Mouse (Mus musculus) adrenal gland (tissue): ENCODE results near the gene Vgll4.

ENCODE experiments used
- intact Hi-C: fragments of 180-260 bp; cut with DNase I; formaldehyde crosslinking; loops from one replicate; pipeline ENCODE4 v1.15.1; 2025

Vgll4 gene

DNA sequence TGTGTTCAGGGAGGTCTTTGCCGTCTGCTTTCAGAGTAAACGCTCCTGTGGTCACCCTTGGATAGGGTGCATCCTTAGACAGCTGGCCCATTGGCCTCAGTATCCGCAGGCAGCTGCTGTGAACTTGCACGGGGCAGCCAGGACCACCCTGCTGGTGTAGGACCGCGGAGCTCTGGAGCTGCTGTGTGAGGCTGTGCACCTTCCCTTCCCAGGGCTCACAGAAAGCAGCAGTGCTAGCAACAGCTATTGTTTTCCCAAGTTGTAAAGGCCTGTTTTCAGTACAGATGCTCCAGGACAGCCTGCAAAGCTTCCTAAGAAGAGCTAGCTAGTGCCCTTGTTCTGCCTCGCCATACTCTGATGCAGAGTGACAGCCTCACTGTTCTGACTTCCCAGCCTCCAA is 118.1 kb downstream of the Vgll4 start:
- intact Hi-C loops = no loop called here

DNA sequence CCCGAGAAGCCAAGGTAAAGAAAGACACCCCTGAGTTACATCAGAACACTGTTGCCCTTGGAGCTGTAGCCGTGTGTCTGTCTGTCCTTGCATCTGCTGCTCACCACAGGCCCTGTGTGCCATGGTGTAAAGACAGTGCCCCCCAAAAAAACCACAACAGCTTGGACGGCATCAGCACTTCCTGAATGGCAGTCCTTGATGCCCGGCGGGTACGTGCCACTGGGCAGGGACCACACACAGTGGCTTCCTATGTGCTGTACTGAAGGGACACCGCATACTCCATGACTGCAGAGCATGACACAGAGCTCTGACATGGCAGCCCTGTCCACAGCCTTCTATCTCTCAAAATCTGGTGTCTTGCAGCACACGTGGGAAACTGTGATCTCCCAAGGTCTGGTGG is 120.0 kb downstream of the Vgll4 start:
- intact Hi-C loops = no loop called here

DNA sequence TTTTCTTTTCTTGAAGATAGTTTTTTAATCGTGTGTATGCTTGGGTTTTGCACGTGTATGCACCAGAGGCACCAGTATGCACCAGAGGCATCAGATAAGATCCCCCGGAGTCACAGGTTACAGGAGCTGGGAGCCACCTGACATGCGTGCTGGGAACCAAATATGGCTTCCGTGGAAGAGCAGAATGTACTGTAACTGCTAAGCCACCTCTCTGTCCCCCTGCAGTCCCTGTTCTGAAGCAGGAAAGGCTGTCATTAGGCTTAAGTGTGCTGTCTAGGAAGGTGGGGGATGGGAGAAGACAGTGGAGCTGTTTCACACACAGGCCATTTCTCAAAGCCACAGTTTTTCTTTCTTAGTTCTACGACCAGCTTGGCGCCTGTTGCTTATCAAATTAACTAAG is 121.0 kb downstream of the Vgll4 start:
- intact Hi-C loops = no loop called here

DNA sequence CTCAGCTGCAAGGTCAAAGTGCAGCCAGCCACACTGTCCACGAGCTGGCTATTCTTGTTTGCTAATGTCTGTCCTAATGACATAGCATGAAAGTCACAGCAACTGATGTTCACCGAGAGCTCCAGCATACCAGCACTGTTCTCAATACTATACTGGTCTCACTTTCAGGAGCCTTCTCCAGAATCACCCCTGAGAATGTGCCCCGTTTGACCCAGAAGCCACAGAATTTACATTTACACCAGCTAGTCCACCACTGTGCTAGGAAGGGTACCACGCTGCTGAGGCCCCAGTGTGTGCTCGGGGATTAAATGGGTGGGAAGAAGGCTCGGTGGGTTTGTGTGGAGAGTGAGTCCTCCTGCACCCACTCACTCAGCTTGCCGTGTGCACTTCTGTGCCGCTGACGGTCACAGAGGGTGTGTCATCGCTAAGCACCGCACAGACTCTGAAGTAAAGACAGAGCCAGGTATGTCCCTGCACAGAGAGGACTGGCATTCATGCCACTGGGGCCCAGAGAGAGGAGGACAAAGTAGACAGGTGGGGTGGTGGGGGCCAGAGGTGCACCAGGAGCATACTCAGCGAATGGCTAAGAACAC is 122.1 kb downstream of the Vgll4 start:
- intact Hi-C loops = no loop called here

DNA sequence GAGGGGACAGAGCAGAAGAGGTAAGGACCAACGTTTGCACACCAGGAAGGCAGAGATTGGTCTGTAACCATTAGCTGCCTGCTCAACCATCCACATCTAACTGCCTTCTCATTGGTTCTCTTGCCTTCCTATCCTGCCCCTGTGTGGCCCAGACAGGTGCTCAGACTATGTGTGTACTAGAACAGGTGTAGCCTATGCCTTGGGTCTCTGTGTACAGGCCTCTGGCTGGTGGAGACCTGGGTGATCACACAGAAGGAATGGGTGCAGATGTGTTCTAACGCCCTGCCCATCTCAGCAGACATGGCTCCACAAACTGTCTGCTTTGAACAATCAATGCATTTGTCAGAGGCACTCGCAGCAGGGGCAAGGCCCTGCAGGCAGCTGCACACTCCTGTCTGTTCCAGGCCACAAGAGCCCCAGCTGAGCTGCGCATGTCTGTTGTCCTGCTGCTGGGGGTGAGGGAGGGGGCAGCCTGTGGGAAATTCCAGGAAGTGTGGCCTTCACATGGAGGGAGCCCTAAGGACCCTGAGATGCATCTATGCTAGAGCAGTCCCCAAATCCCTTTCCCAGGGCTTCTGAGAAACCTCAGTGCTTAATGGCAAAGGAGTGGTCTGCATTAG is 123.5 kb downstream of the Vgll4 start:
- intact Hi-C loops = no loop called here

DNA sequence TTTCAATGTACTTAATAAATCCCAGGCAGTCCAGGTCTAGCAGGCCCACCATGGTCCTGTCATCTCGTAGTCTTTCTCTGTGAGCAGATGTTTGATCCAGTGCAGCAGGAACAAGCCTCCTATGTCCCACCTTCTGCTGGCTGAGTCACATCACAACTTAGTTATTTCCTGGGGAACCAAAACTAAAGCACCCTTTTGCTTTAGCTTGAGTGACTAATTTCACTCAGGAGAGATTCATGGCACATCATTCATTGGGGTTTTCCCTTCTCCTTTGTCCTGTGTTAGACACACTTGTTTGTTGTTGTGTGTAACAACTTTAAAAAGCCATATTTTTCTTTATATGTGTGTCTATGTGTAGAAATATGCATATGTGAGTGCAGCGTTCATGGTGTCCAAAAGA is 126.9 kb downstream of the Vgll4 start:
- intact Hi-C loops = no loop called here

DNA sequence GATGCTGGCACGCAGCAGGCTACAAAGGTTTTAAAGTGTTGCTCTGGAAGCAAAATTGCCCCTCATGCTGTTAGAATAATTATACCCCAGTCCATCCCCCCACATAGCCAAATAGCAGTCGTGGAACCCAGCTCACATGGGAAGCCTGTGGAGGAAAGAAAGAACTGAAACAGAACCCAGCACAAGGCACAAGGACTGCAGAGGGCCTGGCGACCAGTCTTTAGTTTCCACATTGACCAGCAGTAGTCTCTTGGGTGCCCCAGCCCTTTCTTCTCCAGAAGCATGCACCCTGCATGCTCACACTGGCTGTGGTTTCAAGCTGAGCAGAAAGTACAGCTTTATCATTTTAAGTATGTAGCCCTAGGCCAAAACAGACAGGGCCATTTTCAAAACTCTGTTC is 127.7 kb downstream of the Vgll4 start:
- intact Hi-C loops = no loop called here

DNA sequence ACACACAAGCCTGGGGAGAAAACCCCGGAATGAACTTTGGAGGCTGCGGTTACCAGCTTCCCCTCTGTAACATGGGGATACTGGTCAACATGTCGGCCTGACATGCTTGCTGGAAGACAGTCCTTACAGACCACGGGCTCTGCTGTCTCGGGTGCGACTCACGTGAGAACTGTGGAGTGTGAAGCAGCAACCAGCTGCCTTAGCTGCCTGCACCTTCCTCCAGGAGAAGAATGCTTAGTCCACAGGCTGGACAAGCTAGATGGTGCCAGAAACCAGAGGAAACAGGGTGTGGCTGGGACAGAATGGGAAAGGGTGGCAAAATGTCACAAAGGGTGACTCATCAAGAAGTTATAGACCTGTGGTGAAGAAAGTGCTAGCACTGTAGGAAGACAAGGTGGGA is 129.8 kb downstream of the Vgll4 start:
- intact Hi-C loops = no loop called here

DNA sequence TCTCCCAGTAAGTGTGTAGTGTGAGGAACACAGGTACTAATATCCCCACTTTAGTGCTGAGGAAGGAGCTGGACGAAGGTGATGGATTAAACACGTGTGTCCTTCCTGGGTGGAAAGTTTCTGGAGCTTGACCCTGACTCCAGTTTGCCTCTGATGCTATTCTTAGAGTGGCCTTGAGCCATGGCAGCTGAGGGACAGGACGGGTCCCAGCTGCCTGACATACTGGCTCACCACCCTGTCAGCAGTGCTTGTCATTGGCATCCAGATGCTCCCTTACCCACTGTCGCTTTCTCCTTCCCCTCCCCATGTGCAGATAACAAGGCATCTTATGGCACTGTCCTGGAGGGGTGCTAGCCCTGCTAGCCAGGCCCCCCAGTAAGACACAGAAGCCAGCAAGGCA is 130.9 kb downstream of the Vgll4 start:
- intact Hi-C loops = no loop called here

DNA sequence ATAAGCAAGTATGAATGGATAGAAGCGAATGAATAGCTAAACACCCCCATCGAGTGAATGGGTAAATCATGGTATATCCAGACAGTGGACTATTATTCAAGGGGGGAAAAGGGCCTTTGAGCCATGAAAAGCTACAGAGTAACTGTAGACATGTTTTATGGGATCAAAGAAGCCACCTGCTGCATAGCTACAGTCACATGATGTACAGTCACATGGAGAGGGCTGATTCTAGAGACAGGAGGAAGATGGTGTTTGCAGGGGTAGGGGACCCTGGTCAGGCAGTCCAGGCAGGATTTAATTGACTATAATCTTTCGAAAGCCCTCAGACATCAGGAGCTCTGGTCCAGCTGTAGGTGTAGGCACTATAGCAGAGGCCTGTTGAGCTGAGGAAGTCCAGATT is 133.4 kb downstream of the Vgll4 start:
- intact Hi-C loops = no loop called here

DNA sequence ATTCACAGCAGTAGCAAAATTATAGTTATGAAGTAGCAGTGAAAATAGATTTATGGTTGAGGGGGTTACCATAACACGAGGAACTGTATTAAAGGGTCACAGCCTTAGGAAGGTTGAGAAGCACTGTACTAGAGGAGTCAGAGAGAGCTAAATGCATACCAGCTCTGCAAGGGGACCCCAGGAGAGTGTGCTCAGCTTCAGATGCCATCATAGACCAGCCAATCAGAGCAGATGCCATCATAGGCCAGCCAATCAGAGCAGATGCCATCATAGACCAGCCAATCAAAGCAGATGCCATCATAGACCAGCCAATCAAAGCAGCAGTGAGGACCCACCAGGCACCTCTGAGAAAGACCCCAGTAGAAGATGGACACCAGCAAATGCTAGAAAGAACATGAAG is 134.0 kb downstream of the Vgll4 start:
- intact Hi-C loops = no loop called here

DNA sequence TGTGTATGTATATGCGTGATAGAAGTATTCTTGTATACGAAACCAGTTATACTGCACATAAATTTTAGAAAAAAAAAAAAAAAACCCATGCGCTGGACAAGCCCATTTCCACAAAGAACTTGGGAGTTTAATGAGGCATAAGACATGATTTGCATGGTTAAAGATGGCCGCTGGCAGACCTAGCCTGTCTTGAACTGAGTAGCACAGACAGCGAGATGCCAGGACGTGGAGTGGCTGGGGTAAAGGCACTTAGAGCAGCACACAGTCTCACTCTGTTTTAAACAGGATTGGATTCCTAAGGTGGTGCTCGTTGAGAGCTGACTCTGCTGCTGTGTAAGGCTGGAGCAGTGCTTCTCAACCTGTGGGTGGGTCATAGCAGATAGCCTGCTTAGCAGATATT is 134.4 kb downstream of the Vgll4 start:
- intact Hi-C loops = no loop called here

DNA sequence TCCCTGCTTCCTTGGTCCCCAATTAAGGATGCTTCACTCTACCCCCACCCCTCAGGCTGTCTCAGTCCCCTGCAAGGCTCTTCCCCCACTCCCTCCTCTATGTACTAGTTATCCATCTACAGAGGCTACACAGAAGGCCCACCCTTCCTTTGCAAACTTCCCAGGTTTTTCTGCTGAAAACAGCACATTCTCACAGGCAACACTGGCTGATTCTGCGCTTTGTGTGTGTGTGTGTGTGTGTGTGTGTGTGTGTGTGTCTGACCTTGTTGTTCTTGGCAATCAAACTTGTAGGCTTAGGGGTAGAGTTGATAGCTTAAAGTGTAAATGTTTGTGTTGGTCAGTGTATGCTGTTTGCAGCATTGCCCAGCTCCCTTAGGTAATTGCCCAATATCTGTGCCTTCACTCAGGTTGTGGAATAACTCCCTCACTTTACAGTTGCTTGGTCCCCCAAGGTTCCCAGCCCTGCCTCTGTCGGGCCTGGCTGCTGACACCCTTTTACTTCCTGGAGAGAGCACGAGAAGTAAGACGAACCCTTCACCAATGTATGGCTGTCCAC is 135.9 kb downstream of the Vgll4 start:
- intact Hi-C loops = no loop called here

DNA sequence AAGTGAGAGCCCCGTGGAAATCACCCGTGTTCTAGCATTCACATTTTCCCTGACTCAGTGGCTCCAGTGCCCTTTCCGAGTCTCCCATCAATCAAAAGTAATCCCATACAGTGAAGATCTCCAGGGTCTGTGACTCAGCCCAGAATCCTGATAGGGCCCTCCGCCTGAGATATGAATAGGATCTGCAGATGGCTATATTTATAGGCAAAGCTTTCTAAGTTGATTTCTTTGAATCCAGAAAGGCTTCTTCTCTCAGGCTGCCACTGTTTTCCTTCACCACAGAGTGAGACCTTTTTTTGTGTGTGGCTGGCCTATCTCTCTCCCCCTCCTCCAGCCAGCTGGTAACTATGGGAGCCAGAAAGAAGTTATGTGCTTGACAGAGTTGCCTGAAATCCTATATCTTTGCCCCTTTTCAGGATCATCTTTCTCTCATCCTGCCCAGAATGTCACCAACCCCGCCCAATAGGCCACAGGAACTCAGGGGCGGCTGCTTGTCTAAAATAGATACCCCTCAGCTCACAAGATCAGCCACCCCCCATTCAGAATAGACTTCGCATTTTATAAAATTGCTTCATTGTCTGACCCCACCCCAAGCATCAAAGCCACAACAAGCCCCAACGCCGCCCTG is 136.6 kb downstream of the Vgll4 start:
- intact Hi-C loops = no loop called here

DNA sequence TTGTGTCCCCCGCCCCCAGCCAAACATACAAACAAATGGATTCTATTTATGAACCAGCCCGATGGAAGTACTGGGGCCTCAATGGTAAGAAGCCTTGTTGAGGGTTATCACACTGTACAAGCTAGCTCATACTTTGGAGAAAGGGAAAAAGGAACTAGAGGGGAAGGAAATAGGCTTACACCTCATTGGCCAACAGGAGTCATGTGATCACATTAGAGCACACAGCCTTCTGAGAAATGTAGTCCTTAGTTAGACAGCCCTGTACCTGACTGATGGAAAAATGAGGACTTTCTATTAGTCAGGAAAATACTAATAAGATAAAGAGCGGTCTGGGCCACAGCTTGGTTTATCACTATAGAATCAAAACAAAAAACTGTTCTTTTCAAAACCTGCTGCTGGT is 138.0 kb downstream of the Vgll4 start:
- intact Hi-C loops = no loop called here

DNA sequence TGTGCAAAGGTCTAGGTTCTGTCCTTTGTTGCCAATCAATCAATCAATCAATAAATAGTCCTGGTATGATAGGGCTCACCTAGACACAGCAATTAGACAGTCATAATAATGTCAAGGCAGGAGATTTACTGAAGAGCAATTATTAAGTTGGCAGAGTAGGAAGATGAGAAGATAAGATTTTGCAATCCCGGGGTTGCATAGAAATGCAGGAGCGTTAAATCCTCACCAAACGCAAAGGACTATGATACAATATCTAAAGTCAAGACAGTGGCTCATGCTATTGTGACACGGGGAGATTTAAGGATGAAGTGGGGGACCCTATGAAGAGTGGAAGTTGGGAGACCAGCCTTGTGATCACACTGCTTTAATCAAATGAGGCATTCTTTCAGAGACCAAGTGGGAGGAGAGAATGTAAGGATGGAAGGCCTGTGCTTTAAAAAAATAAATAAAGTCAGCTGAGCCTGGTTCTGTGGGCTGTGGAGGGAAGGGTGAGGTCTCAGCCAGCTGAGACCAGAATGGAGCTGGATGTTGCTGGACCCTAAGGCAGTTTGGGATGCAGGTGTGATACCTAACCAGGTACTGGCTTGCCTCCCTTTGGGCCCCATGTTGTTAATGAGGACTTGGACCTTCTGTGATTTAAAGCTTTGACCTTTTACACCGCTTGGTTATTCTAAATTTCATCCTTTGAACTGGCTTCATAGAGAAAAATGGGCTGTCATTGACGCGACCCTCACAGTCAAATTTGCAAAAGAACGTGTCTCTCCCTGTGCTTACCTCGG is 139.9 kb downstream of the Vgll4 start:
- intact Hi-C loops = no loop called here

DNA sequence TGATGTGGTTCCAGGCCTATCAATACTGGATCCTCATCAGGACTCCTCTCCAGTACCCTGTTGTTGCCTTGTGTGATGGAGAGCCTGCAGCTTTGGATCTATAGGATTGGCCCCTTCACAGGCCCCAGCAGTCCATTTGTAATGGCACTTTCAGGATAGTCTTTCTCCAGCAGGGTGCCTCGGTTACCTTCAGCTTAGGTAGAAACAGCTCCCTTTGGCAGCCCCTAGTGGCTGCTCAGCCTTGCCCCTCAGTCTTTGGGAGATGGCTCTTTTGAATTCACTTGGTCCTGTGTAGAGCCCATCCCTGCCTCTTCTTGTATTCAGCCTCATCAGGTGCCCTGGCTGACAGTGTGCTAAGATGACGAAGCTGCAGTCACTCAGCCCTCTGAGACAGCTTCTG is 142.9 kb downstream of the Vgll4 start:
- intact Hi-C loops = no loop called here

DNA sequence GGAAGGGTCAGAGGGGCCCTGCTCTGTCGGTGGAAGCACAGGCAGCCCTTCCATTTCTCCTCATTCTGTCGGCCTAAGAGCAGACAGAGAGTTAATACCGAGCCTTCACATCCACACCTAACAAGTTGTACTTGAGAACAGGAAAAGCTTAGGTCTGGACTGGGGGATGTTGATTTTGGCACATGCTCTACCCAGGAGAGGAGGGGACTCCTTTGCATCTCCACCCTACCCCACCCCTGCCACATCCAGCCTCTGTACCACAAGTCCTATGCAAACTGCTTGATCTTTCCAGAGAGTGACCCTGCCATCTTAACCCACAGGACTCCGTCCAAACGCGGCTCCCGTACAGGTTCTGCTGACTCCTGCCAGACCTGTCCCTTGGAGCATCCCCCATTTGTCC is 148.1 kb downstream of the Vgll4 start:
- intact Hi-C loops = no loop called here

DNA sequence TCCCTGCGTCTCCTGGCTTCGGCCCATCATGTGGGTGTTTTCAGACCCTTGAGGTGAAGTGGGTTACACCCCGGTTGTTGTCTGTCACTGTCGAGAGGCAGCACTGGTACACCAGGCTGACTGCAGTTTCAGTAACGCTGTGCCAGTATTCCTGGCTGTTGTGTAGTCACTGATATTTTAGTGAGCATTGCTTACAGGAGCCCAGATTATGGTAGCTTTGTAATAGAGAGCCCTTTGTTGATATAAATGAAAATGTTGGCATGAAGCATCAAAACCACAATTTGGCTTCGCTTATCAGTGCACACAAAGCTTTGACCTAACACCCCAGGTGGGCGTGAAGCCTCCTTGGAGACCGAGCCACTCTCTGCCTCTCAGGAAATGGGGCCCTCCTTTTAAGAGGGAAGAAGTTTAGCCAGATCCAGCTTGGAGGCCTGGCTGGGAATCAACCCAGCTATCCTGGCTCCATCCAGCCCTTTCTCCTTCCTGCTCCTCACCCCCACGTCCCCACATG is 149.8 kb downstream of the Vgll4 start:
- intact Hi-C loops = no loop called here

DNA sequence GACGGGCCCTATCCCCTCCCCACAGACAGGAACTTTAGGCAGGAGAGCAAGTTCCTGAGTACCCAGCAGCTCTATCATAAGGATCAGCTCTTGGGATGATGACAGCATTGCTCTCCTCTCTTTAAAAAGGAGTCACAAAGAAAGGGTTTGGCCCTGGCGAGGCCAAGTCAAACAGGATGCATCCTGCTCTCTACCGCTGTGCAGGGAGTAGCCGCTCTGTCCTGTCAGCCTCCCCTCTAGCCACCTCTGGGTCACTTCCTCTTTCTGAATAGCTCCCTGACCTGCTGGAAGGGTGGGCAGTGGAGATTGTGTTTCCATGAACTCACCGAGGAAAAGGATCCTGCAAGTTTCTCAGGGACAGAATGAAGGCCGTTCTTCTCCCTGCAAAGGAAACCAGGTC is 151.3 kb downstream of the Vgll4 start:
- intact Hi-C loops = no loop called here

DNA sequence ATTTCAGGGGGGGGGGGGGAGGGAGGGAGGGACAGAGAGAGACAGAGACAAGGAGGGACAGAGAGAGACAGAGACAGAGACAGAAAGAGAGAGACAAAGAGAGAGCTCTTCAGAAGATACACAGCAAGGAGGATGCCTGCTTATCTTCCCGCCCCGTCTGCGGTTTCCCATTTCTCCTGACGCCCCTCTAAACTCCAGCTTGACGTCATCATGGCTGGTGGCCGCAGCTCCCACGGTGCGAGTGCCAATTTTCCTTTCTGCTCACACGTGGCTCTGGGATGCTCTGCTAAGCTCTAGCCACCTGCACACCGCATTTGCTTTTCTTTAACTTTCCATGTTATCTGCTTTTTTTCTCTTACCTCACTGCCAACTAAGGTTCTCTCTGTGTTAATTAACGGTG is 151.8 kb downstream of the Vgll4 start:
- intact Hi-C loops = no loop called here
